Mouse (Mus musculus) cerebellum, adult 9-10 months (tissue): ENCODE measurements around the gene Nip7.
A peak's percentile ranks its signal among the peaks of the same experiment; 100 is the strongest.
"Not testable (repeated sequence)": the region's sequence is repeated elsewhere in the genome, so short reads cannot be mapped to it uniquely, and the experiment has no call there.

ENCODE experiments used
- DNase-seq: peaks from one replicate; pipeline ENCODE4 v3.0.0; 2022

The Nip7 gene

DNA sequence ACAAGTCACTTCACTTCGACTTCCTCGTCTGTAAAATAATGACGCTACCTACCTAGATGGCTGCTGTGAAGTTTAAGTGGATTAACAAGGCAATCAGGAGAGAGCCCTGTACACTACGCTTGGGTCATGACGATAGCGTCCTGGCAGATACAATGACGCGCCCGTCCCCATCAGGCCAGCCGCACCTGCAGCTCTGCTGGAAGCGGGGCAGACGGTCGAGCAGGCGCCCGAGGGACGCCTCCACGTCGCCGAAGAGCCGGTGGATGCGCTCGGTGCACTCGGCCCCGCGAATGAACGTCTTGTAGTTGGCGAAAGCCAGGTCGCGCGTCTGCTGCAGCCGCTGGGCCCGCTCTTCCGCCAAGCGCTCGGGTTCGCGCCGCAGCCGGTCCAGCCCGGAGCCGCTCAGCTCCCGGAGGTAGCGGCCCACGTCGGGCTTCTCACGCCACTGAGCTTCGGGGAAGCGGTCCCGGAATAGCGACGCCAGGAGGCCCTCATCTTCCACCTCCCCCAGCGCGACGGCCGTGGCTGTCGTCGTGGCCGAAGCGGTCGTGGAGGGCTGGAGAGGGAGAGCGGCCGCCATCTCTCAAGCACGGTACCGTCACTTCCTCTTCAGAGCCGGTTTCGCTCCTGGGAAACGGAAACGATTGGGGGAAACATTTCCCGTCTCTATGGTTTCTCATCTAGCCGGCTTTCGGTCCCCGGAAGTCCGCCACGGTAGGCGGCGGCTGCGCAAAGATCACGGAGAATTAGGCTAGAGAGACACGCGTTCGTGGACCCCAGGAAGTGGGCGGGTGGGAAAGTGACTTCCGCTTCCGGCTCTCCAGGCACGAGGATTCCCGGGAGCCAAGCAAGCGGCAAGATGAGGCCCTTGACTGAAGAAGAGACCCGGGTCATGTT lies at the start of gene Nip7, which contains the start of gene Cog8:
TSS of gene Nip7 (plus strand) at position 802 of the 897 bp plus-strand sequence.
TSS of gene Cog8 (minus strand) at position 614 of the 897 bp plus-strand sequence.
- DNase-seq = peak; percentile 97

DNA sequence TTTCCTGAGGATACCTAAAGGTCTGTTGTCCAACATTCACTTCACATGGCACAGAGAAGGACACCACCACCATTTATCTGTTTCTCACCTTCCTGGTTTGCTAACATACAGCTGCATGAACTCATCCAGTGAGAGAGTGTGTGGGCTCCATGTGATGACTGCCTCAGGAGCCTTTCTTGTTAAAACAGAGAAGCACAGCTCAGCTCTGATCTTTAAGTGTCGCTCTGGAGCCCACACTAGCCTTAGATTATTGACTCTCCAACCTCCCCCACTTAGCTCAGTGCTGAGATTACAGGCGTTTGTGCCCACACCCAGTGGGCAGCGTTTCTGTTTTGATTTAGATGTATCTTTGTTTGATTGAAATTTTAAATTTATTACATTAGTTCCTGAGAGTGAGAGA lies 48.9 kb upstream of the Nip7 start:
- no peak for DNase-seq

DNA sequence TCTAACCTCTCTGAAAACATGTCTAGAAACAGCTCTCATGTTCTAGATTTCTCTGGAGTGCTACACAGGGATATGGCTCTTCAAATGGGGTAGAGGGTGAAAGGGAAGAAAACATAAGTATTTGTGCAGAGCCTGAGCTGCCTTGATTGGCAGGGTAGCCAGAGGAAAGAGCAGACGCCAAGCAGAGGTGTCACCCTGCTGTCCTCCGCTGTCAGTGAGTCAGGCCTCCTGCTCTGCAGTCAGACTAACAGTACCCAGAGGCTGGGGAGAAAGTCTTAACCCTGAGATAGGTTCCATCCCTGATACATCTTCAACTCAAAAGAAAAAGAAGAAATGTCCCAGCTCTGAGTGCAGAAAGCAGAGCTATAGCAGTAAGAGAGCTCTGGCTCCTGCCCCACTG lies 44.0 kb upstream of the Nip7 start:
- no peak for DNase-seq

DNA sequence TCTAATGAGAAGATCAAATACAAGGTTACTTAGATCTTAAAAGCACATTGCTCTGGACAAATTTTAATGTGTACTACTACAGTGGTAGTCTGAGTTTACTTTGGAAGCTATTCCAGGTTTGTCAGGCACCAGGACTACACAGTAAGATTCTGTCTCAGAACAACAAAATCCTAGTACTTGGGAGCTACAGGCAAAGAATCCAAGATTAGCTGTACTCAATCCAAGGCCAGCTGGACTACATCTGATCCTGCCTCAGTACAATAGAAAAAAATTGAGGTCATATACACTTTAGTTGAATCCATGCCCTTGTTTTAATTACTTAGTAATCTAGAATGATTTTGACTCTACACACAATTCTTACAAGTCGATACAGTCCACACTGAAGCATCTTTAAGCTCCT lies 41.8 kb upstream of the Nip7 start:
- DNase-seq = no peak

DNA sequence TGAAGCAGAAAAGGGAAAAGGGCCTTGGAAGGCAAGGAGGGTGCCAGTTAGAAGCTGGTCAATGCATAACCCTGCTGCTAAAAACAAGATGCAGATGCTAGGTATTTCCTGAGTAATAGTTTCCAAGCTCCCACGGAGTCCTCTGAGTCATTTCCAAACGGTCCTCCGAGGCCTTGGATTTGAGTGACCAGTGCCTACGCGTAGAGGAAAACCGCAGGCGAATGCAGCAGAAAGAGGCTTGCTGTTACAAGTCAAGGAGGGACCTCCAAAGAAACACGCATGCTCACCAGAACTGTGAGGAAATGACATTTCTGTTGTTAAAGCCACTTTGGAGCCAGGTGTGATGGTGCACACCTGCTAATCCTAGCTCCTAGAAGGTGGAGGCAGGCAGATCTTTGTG lies 33.2 kb upstream of the Nip7 start:
- no peak for DNase-seq

DNA sequence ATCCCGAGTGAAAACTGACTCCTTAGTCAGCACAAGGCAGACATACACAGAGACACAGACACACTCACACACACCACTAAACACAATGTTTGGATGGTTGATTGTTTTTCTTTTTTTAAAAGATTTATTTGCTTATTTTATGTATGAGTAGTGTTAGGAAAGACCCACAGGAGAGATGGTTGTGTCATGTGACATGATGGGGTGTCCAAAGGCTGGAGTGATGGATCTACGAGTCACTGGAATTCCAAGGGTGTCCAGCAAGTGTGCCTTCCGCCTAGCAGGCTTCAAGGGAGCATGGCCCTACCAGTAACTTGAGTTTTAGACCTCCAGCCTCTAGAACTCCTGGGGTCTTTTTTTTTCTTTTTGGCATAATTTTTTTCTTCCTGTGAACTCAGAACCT lies 27.4 kb upstream of the Nip7 start:
- peak; percentile 10 for DNase-seq

DNA sequence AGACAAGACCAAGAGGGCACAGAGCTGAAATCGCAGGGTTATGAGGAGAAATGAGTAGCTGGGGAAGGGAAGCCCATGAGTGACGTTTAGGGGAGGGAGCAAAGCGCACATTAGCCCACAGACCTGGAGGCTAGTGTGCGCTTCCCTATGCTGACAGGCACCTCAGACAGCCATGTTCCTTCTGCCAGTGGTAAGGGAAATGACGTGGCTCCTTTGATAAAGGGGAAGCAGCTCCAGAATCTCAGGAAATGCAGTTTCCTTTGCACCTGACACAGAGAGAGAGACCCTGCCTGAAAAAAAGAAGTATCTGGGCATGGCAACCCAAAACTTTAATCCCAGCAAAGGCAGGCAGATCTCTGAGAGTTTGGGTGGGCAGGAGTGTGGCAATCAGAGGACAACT lies 26.6 kb upstream of the Nip7 start:
- DNase-seq = no peak

DNA sequence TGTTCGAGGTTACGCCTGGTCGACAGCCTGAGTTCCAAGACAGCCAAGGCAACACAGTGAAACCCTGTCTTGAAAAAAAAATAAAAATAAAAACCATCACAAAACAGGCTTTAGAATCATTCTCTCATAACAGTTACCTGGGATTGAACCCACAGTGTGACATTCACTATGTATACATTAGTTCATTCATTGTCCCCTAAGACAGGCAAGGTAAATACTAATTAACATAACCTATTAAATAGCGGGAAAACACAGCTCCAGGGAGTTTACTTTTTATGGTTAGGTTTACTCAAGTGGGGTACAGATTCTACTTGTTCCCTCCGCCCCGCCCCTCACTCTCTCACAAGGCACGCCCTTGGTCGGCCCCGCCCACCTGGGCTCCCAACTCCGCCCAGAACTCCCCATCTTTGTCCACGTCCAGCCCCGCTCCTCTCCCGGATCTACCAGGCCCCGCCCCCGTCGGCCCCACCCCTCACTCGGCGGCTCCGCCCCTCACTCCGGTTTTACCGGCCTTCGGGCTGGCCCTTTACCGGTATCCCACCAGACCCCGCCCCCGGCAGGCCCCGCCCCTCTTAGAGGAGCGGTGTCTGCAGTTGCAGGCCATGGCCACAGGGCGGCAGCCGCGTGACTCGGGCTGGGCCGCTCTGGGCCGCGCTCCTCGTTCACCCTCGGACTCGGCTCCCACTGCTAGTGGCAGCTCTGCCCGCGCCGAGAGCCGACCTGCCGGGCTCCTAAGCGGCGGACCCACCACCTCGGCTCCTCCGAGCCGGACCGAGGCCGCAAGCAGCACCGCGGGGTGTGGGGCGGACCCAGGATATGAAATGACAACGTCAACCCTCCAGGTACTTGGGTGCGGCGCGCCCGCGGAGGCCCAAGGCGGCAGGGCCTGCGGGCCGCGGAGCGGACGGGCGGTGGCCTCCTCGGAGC lies 25.8 kb upstream of the Nip7 start, which contains the start of gene Vps4a:
TSS of gene Vps4a (plus strand) at position 573 of the 927 bp plus-strand sequence.
- DNase-seq = peak; percentile 97

DNA sequence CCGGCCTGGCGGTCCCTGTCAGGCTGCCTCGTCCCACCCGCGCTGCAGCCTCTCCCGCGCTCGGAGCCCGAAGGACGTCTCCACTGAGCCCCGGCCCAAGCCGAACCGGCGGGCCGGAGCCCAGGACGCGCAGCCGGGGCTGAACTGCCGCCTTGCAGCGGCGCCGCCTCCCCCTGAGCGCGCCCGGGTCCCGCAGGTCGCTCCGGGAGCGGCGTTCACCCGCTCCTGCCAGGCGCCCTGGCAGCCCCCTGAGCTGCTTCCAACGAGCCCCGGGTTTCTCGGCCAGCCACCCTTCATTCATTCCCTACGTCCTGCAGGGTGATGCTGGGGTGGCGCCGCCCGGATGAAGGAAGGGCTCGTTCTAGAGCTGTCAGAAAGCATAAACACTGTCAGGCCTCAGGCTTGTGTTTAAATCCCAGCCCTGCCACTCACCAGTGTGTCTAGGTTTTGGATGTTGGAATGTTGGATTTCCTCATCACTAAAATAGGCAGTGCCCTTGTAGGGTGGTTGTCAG lies 25.0 kb upstream of the Nip7 start:
- DNase-seq = peak; percentile 28

DNA sequence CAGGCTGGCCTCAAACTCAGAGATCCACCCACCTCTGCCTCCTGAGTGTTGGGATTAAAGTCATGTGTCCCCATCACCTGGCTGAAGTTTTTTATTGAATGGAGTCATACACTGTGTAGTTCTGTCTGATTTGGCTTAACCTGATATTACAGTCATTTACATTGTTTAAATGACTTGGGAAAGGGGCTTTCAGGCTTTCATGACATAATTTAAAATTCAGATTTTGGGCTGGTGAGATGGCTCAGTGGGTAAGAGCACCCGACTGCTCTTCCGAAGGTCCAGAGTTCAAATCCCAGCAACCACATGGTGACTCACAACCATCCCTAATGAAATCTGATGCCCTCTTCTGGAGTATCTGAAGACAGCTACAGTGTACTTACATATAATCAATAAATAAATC lies 23.1 kb upstream of the Nip7 start:
- not testable (repeated sequence) for DNase-seq

DNA sequence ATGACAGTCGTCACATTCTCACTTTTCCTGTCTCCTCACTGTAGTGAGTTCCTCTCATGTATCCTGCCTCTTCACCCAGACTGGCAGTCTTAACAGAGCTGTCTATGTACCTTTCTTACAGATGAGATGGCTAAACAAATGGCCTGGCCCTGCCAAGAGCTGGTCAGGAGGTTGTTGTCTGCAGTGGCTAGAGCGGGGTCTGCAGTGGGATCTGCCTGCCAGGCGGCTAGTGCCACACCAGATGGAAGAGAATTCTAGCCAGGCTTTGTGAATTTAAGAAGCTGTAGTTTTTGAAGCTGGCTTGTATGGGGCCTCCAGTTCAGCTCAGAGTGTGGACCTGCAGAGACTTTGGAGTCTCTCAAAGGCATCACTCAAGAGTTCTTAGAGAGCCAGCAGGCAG lies 21.0 kb upstream of the Nip7 start:
- DNase-seq = no peak

DNA sequence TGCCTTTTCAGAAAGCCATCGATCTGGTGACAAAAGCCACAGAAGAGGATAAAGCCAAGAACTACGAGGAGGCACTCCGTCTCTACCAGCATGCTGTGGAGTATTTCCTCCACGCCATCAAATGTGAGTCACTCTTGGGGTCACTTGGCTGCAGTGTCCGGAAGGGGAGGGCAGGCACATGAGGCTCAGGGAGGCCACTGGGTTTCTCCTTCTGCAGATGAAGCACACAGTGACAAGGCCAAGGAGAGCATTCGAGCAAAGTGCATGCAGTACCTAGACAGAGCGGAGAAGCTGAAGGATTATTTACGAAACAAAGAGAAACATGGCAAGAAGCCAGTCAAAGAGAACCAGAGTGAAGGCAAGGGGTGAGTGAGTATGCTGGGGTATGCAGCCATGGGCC lies 20.1 kb upstream of the Nip7 start:
- no peak for DNase-seq

DNA sequence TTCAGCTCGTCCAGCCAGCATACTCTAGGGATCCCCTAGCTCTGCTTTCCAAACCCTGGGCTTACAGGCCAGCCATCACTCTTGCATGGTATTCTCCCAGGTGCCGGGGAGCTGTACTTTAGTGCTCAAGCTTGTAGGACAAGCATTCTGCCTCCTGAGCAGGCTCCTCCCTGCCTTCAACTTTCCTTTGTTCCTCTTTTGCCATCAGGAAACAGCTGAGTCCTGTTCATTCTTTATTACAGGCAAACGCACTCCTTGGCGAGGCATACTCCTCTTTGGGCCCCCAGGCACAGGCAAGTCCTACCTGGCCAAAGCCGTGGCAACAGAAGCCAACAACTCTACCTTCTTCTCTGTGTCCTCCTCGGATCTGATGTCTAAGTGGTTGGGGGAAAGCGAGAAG lies 16.0 kb upstream of the Nip7 start:
- DNase-seq = no peak

DNA sequence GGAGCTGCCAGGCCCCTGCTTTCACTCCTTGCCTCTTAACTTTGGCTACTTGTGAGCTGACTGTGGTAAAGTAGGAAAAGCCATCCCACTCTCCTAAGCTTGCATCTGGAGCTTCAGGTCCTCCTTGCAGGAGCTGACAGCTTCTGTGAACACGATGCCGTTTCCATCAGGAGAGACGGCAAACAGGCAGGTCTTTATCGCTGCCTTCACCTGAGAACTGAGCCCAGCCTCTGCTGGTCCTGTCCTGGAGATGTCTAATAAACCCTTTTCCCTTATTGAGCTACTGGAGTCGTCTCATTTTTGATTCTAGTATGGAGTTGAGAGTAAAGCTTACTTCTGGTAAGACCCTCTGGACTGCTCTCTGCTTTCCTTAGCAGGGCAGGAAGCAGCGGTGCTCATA lies 11.2 kb upstream of the Nip7 start:
- DNase-seq = no peak

DNA sequence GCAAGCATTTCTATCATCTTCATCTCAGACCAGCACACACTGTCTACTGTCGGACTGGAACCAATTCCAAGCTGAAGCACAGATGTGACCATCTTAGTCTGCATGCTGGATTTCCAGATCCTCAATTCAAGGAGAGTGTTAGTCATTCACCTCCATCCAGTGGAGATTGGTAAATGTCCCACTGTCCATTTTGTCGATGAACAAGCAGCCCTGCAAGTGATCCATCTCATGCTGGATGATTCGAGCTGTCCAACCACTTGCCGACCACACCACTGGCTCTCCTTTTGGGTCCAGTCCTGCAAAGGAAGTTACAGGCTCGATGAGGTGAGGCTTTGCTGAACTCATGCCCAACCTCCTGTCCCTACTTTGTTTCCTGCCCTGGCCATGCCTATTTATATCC lies 9.7 kb upstream of the Nip7 start:
- no peak for DNase-seq

DNA sequence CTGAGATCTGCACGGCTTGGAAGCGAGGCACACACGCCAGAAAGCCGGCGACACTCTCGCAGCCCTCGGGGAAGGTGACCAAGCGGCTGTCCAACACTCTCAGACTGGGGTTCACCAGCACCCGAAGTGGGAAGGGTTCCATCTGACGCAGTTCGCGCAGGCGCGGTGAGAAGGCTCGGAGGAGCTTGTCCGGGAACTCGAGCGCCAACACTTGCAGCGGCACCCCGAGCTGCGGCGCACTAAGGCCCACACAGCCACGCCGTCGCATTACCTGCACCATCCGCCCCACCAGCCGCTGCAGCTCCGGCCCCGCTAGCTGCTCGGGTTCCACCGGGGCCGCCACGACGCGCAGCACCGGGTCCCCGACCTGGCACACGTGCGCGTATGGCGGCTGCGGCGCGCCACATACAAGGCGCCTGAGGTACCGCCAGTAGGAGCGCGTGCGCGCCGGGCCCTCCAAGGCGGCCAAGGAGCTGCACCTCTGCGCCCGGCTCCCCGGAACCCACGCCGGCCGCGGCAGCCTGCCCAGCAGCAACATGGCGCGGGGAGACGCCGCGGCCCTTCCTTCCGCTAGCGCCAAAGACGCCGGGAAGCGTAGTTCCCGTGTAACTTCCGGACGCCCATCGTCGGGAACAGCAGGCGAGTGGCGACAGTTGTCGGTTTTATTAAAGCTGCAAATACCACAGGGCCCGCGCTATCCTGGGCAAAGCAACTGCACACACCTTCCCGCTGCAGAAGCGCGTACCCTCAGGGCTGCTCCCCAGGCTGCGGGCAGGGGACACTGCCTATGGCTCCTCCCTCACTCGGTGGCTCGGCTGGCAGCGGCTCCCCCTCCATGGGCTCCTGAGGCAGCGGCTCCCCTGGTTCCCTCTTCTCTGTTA lies 8.4 kb upstream of the Nip7 start, which contains the start of gene Pdf:
TSS of gene Pdf (minus strand) at position 554 of the 881 bp plus-strand sequence.
- peak; percentile 85 for DNase-seq

DNA sequence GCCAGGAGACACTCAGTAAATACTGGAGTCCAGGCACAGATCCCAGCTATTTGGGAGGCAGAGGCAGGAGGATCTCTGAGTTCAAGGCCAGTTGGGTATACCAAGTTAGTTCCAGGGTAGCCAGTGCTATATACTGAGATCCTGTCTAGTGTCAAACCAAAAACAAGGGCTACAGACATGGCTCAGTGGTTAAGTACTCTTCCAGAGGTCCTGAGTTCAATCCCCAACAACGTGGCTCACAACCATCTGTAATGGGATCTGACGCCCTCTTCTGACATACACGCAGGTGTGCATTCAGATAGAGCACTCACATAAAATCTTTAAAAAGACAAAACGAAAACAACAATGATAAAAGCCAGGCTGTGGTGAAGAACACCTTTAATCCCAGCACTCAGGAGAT lies 7.2 kb upstream of the Nip7 start:
- no peak for DNase-seq

DNA sequence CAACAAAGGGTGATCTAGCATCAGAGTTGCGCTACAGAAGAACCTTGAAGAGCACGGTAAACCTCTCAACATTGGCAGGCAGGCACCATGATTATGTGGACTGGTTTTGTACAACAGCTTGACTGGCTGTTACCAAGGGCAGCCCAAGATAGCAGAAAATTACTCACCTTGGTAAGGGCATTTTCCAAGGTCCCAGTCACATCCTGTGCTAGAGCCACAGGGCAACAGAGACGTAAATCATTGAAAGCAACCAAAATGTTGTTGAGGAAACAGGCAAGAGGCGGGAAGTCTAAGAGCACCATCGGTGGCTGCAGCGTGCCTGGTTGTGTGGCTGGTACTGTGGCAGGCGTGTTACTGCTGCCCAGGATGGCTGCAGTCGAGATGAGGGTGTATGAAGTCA lies 4.6 kb upstream of the Nip7 start:
- no peak for DNase-seq

DNA sequence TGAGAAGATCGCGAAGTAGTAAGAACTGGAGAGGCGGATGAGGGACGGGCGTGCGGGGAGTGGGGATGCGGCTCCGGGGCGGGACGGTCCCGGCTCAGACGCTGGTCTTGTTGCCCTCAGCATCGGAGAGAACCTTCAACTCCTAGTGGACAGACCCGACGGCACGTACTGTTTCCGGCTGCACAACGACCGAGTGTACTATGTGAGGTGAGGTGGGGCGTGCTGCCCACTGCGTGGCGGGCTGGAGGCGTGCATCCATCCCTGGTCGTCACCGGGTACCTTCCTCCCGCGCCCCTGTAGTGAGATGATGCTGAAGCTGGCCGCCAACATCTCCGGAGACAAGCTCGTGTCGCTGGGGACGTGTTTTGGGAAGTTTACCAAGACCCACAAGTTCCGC lies 294 bp downstream of the Nip7 start:
- DNase-seq = no peak

DNA sequence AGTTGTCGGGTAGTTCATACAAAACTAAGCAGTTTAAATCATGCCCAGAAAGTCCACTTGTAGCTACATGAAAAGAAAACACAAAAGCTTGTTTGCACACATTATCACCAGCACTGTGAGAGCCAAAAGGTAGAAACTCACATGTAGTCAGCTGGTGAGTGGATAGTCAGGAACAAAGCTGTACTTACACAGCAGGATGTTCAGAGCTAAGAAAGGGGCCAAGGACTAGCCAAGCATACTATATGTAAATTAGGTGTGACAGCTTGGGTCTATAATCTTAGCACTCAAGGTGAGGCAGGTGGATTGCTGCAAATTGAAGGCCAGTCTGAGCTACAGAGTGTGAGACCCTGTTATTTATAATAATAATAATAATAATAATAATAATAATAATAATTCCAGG lies 5.9 kb downstream of the Nip7 start:
- DNase-seq = no peak

DNA sequence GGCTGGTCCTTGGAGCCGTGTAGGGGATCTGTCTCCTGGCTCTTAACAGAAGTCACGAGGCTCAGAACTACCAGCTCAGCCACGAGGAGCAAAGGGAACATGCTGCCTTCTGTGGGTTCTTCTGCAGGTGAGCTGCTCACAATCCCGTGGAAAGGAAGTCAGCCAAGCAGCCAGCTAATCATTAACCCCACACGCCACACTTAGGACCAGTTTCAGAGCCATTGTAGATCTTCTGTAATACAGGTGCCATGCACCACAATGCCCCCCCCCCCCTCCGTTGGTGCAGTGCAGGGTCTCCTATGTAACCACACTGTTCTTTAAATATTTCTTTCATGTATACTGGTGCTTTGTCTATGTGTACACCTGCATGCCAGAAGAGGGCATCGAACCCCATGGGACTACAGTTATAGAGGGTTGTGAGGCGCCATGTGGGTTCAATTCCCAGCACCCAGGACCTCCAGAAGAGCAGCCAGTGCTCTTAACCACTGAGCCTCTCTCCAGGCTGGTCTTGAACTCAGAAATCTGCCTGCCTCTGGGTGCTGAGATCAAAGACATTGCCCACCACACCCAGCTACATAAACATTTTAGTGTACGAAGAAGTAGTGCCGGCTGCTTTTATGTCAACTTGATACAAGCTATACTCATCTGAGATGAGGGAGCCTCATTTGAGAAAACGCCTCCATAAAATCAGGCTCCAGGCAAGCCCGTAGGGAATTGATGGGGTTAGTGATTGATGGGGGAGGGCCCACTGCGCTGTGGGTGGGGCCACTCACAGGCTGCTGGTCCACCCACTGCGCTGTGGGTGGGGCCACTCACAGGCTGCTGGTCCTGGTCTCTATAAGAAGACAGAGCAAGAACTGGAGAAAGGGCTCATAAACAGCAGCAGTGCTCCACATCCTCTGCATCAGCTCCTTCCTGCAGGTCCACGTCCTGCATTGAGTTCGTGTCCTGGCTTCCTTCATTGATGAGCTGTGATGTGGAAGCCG lies 9.1 kb downstream of the Nip7 start, which contains the start of gene Tmed6:
TSS of gene Tmed6 (minus strand) at position 134 of the 986 bp plus-strand sequence.
- DNase-seq = no peak
